Mouse (Mus musculus): ENCODE data around the gene Gm6812.
"Not testable (repeated sequence)": the region's sequence is repeated elsewhere in the genome, so short reads cannot be mapped to it uniquely, and the experiment has no call there.

Gene Gm6812

DNA sequence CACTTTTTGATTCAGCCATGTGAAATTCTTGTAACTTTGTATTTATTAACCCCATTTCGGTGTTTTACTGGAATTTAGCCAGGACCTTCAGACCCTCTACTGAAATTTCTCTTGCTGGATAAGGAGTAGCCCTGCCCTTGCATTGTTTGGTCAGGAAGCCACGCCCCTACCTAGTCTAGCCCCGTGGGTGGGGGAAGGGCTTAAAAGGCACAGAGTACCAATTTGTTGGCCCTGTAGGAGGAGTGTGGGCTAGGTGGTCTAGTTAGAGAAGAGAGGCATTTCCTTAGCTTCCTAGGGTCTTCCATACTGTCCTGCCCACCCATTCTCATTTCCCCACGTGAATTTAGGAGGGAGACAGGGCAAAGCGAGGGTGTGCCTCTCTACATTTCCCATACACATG is at the start of gene Gm6812:
Gene Gm6812 (minus strand): TSS at position 101 of the 400 bp plus-strand sequence.
- DNase-seq (ENCODE audit: low spot score), result not testable (repeated sequence)

GRCm38 (mm10) chrX:68865145-68865544 is 27.7 kb downstream of the Gm6812 start:
- no peak for DNase-seq (ENCODE audit: low spot score)
